Mouse (Mus musculus): ENCODE measurements around the gene Hrct1. TPM values are rescaled to one million over a fixed set of nuclear protein-coding genes. Genes with fewer than 3 reads are reported as not detected.

Gene Hrct1
- polyA plus RNA-seq, 1 experiment from 2014 or later, result 2.1 TPM

DNA sequence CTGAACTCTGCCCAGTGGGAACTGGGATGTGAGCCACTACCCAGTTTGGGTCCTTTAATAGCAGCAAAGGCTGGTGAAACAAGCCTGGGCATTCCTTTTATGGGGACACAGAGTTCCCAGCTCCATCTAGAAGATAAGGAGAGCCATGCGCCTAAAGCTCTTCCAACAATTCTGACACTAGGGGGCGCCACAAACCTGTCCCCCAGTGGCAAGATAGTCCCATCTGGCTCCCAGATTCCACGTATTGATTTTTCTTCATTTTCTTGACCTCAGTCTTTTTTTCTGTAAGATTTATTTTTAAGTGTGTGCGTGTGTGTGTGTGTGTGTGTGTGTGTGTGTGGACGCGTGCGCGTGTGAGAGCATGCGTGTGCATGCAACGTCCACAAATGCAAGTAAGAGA is 33.5 kb downstream of the Hrct1 start:
- no peak overlapping the region for H3K4me3 ChIP-seq (ENCODE audit: low read depth, low read length)
- 75% methylated on average over 10 of the region's 10 CpGs for WGBS

DNA sequence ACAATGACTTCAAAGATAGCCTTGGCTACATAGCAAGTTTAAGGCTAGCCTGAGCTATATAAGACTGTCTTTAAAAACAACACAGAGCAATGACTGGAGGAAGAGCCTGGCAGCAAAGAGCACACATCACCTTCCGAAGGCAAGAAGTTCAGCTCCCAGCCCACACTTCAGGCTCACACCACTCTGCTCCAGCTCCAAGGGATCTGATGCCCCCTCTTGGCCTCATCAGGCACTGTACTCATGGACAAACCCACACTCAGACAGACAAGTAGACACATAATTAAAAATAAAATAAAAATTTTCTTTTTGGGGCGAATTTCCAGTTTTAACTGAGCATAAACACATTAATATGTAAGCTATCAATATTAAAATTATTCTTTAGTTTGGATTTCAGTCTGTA is 34.3 kb downstream of the Hrct1 start:
- Histone ChIP-seq H3K27me3 (replicated peaks; ENCODE audit: control insufficient read depth, insufficient read depth, low read length) (peaks cover 5% of the 10 kb centered on the region; the same call in 1 of the 2 replicates), H3K4me3 (ENCODE audit: low read depth, low read length) (no peak overlapping the region), H3K4me2 (replicated peaks; ENCODE audit: low read depth) (no peak overlapping the region), H3K36me3 (ENCODE audit: control insufficient read depth, insufficient read depth) (no peaks in the 10 kb centered on the region), H3K9ac (ENCODE audit: low read depth, low read length) (no peak overlapping the region), H3K27ac (ENCODE audit: low read depth, low read length) (no peak overlapping the region), H3K9me3 (ENCODE audit: control insufficient read depth) (no peaks in the 10 kb centered on the region), H3K4me1 (replicated peaks; ENCODE audit: control insufficient read depth, insufficient read depth, low read length) (no peaks in the 10 kb centered on the region)
- ATAC-seq, result no peak
- TF ChIP-seq CTCF (IDR thresholded peaks at IDR 0.05; ENCODE audit: low read depth), result peak; percentile 25; the same call in 1 of the 2 replicates
- WGBS, result 77% methylated on average over 2 of the region's 2 CpGs

More for the DNA sequence above, 33.5 kb downstream of the Hrct1 start:
- H3K4me1 ChIP-seq (replicated peaks; ENCODE audit: control insufficient read depth, insufficient read depth, low read length), result no peaks in the 10 kb centered on the region
- no peak overlapping the region for H3K27ac ChIP-seq (ENCODE audit: low read depth, low read length)
- TF ChIP-seq CTCF (IDR thresholded peaks at IDR 0.05; ENCODE audit: low read depth), result peak; percentile 65
- H3K4me2 ChIP-seq (replicated peaks; ENCODE audit: low read depth), result no peak overlapping the region
- no peaks in the 10 kb centered on the region for H3K9me3 ChIP-seq (ENCODE audit: control insufficient read depth)
- no peak for ATAC-seq
- H3K9ac ChIP-seq (ENCODE audit: low read depth, low read length), result no peak overlapping the region
- H3K36me3 ChIP-seq (ENCODE audit: control insufficient read depth, insufficient read depth), result no peaks in the 10 kb centered on the region
- H3K27me3 ChIP-seq (replicated peaks; ENCODE audit: control insufficient read depth, insufficient read depth, low read length), result peaks cover 5% of the 10 kb centered on the region; the same call in 1 of the 2 replicates

DNA sequence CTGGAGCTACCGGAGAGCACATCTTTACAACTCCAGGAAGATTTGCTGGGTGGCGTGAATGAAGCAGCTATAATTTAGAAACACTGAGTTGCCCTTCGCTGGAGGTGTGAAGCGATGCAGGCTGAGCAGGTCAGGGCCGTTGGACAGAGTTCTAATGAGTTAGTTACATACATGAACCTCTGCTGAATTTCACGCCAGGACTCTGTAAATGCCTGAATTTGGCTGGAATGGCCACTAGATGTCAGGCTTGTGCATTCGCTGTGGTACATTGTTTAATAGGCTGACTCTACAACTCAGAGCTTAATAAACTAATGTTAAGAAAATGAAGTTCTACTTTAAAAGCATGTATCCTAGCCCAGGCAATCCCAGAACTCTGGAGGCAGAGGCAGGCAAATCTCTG is 36.4 kb downstream of the Hrct1 start:
- WGBS, result 20% methylated on average over 7 of the region's 7 CpGs
- Histone ChIP-seq H3K36me3 (ENCODE audit: control insufficient read depth, insufficient read depth) (no peaks in the 10 kb centered on the region), H3K9ac (ENCODE audit: low read depth, low read length) (no peak overlapping the region), H3K4me2 (replicated peaks; ENCODE audit: low read depth) (no peak overlapping the region), H3K4me1 (replicated peaks; ENCODE audit: control insufficient read depth, insufficient read depth, low read length) (no peaks in the 10 kb centered on the region), H3K27ac (ENCODE audit: low read depth, low read length) (no peak overlapping the region), H3K27me3 (replicated peaks; ENCODE audit: control insufficient read depth, insufficient read depth, low read length) (peaks cover 5% of the 10 kb centered on the region; the same call in 1 of the 2 replicates), H3K9me3 (ENCODE audit: control insufficient read depth) (no peaks in the 10 kb centered on the region), H3K4me3 (ENCODE audit: low read depth, low read length) (no peak overlapping the region)
- ATAC-seq, result no peak
- peak; percentile 88 for TF ChIP-seq CTCF (IDR thresholded peaks at IDR 0.05; ENCODE audit: low read depth)

DNA sequence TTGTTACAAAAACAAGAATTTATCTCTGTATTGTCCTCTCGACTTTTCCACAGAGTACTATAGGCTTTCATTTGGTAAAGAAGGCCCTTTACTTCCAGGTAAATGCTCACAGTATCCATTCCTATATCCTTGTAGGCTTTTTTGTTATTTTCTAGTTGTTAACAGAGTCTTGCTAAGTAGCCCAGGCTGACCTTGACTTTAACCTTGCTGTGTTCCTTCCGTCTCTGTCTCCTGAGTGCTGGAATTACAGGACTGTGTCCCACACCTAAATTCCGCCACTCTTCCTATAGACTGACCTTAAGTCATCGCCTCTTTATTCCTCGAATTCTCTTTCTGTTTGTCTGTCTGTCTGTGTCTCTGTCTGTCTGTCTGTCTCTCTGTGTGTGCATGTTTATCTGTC is 41.4 kb downstream of the Hrct1 start:
- no peaks in the 10 kb centered on the region for H3K4me1 ChIP-seq (replicated peaks; ENCODE audit: control insufficient read depth, insufficient read depth, low read length)
- WGBS, result 84% methylated on average over 5 of the region's 5 CpGs

DNA sequence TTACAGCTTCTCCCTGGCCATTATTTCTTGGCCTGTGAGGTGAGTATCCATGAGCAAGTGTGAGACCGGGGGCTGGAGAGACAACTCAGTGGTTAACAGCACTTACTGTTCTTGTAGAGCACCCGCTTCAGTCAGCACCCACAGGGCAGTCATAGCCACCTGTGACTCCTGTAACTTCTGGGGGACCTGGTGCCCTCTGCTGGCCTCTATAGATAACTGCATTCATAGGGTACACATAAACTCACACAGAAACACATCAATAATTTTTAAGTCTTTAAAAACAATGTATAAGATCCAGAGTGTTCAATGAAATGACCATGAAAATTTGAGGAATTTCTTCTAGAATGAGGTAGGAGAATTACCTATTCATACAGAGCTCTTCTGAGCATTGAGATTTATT is 42.4 kb downstream of the Hrct1 start:
- Histone ChIP-seq H3K4me2 (replicated peaks; ENCODE audit: low read depth) (no peak overlapping the region), H3K27me3 (replicated peaks; ENCODE audit: control insufficient read depth, insufficient read depth, low read length) (no peaks in the 10 kb centered on the region), H3K9me3 (ENCODE audit: control insufficient read depth) (no peaks in the 10 kb centered on the region), H3K27ac (ENCODE audit: low read depth, low read length) (no peak overlapping the region), H3K36me3 (ENCODE audit: control insufficient read depth, insufficient read depth) (no peaks in the 10 kb centered on the region), H3K4me1 (replicated peaks; ENCODE audit: control insufficient read depth, insufficient read depth, low read length) (no peaks in the 10 kb centered on the region), H3K4me3 (ENCODE audit: low read depth, low read length) (no peak overlapping the region), H3K9ac (ENCODE audit: low read depth, low read length) (no peak overlapping the region)
- no peak for ATAC-seq
- 96% methylated on average over 2 of the region's 2 CpGs for WGBS
- TF ChIP-seq CTCF (IDR thresholded peaks at IDR 0.05; ENCODE audit: low read depth), result 0 out of 2 replicates have a peak, but pooled peaks have one; percentile 5

More for the DNA sequence above, 41.4 kb downstream of the Hrct1 start:
- H3K4me3 ChIP-seq (ENCODE audit: low read depth, low read length), result no peak overlapping the region
- H3K9me3 ChIP-seq (ENCODE audit: control insufficient read depth), result no peaks in the 10 kb centered on the region
- no peaks in the 10 kb centered on the region for H3K36me3 ChIP-seq (ENCODE audit: control insufficient read depth, insufficient read depth)
- H3K4me2 ChIP-seq (replicated peaks; ENCODE audit: low read depth), result no peak overlapping the region
- no peak for TF ChIP-seq CTCF (IDR thresholded peaks at IDR 0.05; ENCODE audit: low read depth)
- no peak for ATAC-seq
- no peaks in the 10 kb centered on the region for H3K27me3 ChIP-seq (replicated peaks; ENCODE audit: control insufficient read depth, insufficient read depth, low read length)
- no peak overlapping the region for H3K27ac ChIP-seq (ENCODE audit: low read depth, low read length)
- H3K9ac ChIP-seq (ENCODE audit: low read depth, low read length), result no peak overlapping the region

DNA sequence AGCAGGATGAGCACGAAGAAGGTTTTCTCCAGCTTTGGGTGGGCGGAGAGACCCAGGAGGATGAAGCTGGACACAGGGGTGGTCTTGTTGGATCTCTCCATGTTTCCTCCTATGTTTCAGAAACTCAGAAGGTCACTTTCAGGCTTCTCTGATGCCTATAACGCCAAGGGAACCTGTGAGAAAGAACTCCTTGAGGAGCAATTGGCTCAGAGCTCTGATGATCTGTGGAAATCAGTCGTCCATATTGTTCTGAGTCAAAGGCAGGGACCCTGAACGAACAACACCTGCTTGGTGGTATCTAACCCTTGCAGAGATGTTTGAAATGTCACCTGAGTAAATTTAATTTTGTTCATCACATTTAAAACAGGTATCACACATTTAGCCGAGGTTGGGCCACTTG is 43.9 kb downstream of the Hrct1 start, which contains the start of gene Olfr159:
Gene Olfr159, minus strand, starts transcription at position 101 of the 400 bp plus-strand sequence.
- no peak within 1 kb of the TSS for H3K27ac ChIP-seq (ENCODE audit: low read depth, low read length)
- no peaks in the 10 kb centered on the region for H3K4me1 ChIP-seq (replicated peaks; ENCODE audit: control insufficient read depth, insufficient read depth, low read length)
- no peak within 1 kb of the TSS for H3K4me3 ChIP-seq (ENCODE audit: low read depth, low read length)
- no peak for TF ChIP-seq CTCF (IDR thresholded peaks at IDR 0.05; ENCODE audit: low read depth)
- no peak within 1 kb of the TSS for H3K4me2 ChIP-seq (replicated peaks; ENCODE audit: low read depth)
- H3K9ac ChIP-seq (ENCODE audit: low read depth, low read length), result no peak within 1 kb of the TSS
- WGBS, result 84% methylated on average over 6 of the region's 6 CpGs
- no peak for ATAC-seq
- H3K36me3 ChIP-seq (ENCODE audit: control insufficient read depth, insufficient read depth), result no peaks in the 10 kb centered on the region
- H3K27me3 ChIP-seq (replicated peaks; ENCODE audit: control insufficient read depth, insufficient read depth, low read length), result no peaks in the 10 kb centered on the region
- no peaks in the 10 kb centered on the region for H3K9me3 ChIP-seq (ENCODE audit: control insufficient read depth)

DNA sequence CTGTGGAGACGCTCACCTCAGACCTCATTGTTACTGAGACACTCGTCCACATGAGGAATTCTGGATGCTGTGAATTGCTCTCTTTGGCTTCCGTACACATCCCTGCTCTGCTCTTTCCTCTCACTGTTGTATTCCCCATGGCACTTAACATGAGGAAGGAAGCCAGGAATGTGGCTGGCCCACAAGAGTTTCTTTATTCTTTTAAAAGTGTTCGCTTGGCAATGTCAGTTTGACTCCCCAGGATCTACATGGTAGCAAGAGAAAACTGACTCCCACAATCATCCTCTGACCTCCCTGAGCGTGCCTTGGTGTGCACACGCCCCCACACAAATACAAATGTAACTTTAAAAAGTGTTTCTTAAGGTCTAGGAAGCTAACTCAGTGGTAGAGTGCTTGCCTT is 44.6 kb downstream of the Hrct1 start:
- no peak for TF ChIP-seq CTCF (IDR thresholded peaks at IDR 0.05; ENCODE audit: low read depth)
- Histone ChIP-seq H3K27me3 (replicated peaks; ENCODE audit: control insufficient read depth, insufficient read depth, low read length) (no peaks in the 10 kb centered on the region), H3K9me3 (ENCODE audit: control insufficient read depth) (no peaks in the 10 kb centered on the region), H3K4me1 (replicated peaks; ENCODE audit: control insufficient read depth, insufficient read depth, low read length) (no peaks in the 10 kb centered on the region), H3K4me2 (replicated peaks; ENCODE audit: low read depth) (no peak overlapping the region), H3K4me3 (ENCODE audit: low read depth, low read length) (no peak overlapping the region), H3K27ac (ENCODE audit: low read depth, low read length) (no peak overlapping the region), H3K9ac (ENCODE audit: low read depth, low read length) (no peak overlapping the region), H3K36me3 (ENCODE audit: control insufficient read depth, insufficient read depth) (no peaks in the 10 kb centered on the region)
- ATAC-seq, result no peak
- WGBS, result 52% methylated on average over 6 of the region's 6 CpGs
